Mouse (Mus musculus): Measurements from ENCODE around the gene Atp5k.

The Atp5k gene

GRCm38 (mm10) chr5:108423427-108423826 is 10.8 kb downstream of the Atp5k start:
- DNase-seq (ENCODE audit: low spot score), result no peak

DNA sequence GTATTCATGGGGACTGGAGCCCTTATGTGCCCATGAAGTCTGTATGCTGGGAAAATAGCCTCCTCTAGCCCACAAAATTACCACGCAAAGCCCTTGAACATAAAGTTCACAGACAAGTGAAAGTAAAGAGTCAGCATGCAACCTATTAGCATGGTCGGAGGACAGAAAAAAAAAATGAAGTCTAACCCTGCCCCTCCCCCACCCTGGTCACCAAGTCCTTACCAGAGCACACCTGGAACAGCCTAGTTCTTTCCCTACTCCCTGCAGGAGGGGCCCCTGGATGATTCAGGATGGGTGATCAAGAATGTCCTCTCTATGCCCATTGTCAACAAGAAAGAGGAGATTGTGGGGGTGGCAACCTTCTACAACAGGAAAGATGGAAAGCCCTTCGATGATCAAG is 11.5 kb downstream of the Atp5k start:
- DNase-seq (ENCODE audit: low spot score), result no peak

GRCm38 (mm10) chr5:108414711-108415110 is 19.5 kb downstream of the Atp5k start:
- DNase-seq (ENCODE audit: low spot score), result no peak

DNA sequence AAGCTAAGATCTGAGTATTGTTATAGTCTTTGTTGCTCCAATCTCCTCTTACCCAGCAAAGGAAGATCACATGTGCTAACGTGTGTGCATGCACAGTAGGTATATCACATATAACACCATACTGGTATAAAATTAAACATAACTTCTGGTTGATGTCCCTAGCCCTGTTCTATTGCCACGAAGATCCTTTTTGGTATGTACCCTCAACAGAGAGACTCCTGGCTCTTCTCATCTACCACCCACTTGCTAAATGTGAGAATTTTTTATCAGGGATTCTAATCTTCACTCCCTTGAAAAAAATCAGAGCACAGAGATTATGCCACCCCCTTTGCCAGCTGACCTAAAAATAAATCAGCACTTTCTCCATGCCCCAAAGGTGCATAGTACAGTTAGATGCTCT is 27.3 kb downstream of the Atp5k start:
- DNase-seq (ENCODE audit: low spot score), result no peak

DNA sequence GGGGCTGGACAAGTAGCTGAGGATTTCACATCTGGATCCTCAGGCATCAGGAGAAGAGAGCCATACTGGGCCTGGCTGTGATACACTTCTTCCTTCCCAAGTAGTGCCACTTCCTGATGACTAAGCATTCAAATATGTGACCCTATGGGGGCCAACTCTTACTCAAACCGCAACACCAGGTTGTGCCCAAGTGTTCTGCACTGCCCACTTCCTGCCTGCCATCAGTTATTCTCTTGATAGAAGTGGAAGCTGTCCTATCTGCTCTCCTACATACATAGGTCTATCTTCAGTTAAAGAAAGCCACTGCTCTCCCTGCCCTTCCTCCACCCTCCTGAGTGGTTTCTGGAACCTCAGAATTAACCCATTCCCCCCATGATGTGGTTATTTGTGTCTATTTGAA is 28.8 kb downstream of the Atp5k start:
- DNase-seq (ENCODE audit: low spot score), result no peak

DNA sequence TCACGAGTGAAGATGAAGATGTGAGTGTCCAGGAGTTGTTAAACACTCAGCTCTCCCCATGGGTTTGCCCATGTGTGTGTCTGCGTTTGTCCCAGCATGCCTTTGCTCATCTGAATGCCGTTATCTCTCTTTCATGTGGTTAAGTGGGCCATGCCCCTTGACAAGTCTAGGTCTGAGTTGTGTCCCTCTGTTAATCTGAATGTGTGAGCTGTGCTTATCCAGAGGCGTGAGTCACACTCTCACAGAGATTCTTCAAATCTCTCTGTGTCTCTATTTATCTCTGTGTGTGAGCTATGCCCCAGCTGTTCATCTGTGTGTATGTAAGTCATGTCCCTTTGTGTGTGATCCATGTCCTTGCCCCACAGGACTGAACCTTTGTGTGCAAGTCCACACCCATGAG is 30.8 kb downstream of the Atp5k start:
- DNase-seq (ENCODE audit: low spot score), result no peak

GRCm38 (mm10) chr5:108389744-108390143 is 44.5 kb downstream of the Atp5k start:
- DNase-seq (ENCODE audit: low spot score), result no peak

- no peak for DNase-seq (ENCODE audit: low spot score)
These were observed 46.0 kb downstream of the Atp5k start, which contains the start of gene Pde6b for GRCm38 (mm10) chr5:108388201-108388600. Gene Pde6b (plus strand): TSS chr5:108388391.

DNA sequence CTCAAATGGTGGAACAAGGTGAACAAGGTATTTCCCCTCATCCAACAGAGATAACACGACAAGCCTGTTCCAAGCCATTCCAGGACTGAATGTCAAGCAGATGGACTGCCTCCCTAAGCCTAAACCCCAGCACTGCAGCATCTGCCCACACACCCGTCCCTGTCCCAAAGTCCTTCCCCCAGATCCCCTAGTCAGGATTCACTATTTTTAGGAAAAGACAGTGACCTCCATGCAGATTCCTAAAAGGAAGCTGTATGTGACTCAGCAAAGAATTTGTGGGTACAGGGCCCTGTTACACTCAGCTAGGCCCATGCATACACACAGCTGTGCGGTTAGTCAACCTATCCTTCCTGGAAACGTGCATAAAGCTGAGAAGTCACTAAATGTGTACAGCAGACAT is 47.8 kb downstream of the Atp5k start:
- no peak for DNase-seq (ENCODE audit: low spot score)

GRCm38 (mm10) chr5:108385632-108386031 is 48.6 kb downstream of the Atp5k start:
- DNase-seq (ENCODE audit: low spot score), result no peak

Data from T-cell, adult 2 months (primary cell).